Mouse (Mus musculus): ENCODE data around the gene Dyrk1a.

GRCm38 (mm10) chr16:94718919-94719318 is 149.1 kb downstream of the Dyrk1a start:
- TF ChIP-seq CTCF (IDR thresholded peaks at IDR 0.05) (no peak), EP300 (IDR thresholded peaks at IDR 0.05) (no peak)

Data from lung, postnatal 0 days (tissue).